Mouse (Mus musculus) kidney, adult 8-10 months (tissue): ENCODE results near the gene Sbf2.

Experiments
- DNase-seq, 2 experiments: peaks; one replicate each; pipeline ENCODE4 v3.0.0; 2022

The Sbf2 gene

GRCm38 (mm10) chr7:110270455-110270854 lies 344.3 kb downstream of the Sbf2 start:
- no peak for DNase-seq

- no peak for DNase-seq
Measured at GRCm38 (mm10) chr7:110269777-110270176, 344.9 kb downstream of the Sbf2 start.

GRCm38 (mm10) chr7:110268511-110268910 lies 346.2 kb downstream of the Sbf2 start:
- no peak for DNase-seq

DNA sequence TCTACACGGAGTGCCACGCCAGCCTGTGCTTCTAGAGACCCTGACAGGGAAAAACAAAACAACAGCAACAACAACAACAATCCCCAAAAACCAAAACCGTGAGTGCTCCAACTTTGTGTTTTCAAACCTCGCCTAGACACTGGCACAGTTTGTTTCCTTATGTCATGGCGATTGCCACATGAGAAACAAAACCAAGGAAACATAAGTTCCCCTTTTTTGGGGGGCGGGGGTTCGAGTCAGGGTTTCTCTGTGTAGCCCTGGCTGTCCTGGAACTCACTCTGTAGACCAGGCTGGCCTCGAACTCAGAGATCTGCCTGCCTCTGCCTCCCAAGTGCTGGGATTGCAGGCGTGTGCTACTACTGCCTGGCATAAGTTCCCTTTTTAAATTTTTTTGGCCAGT lies 346.7 kb downstream of the Sbf2 start:
- no peak for DNase-seq

DNA sequence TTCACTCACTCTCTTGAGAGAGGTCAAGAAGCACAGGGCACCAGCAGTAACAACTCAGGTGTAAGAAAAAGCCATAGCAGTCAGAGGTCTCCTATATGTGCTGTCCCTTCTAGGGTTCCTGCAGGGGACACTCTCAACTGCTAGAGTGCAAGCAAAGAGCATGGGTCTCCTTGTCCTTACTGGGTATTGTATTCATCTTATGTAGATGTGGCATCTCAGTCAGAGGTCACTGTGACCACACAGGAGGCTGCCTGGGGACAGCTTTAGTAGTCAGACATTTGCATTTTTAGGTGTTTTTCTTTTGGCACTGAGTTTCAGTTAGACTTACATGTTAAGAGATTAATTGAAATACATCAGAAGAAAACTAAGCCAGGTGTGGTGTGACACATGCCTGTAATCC lies 347.7 kb downstream of the Sbf2 start:
- DNase-seq, result no peak

GRCm38 (mm10) chr7:110265796-110266195 lies 348.9 kb downstream of the Sbf2 start:
- peak; percentile 81 to 93 for DNase-seq

GRCm38 (mm10) chr7:110263474-110263873 lies 351.2 kb downstream of the Sbf2 start:
- no peak for DNase-seq

GRCm38 (mm10) chr7:110262661-110263060 lies 352.1 kb downstream of the Sbf2 start:
- DNase-seq, result no peak

- DNase-seq, result no peak
Measured at GRCm38 (mm10) chr7:110261807-110262206, 352.9 kb downstream of the Sbf2 start.

DNA sequence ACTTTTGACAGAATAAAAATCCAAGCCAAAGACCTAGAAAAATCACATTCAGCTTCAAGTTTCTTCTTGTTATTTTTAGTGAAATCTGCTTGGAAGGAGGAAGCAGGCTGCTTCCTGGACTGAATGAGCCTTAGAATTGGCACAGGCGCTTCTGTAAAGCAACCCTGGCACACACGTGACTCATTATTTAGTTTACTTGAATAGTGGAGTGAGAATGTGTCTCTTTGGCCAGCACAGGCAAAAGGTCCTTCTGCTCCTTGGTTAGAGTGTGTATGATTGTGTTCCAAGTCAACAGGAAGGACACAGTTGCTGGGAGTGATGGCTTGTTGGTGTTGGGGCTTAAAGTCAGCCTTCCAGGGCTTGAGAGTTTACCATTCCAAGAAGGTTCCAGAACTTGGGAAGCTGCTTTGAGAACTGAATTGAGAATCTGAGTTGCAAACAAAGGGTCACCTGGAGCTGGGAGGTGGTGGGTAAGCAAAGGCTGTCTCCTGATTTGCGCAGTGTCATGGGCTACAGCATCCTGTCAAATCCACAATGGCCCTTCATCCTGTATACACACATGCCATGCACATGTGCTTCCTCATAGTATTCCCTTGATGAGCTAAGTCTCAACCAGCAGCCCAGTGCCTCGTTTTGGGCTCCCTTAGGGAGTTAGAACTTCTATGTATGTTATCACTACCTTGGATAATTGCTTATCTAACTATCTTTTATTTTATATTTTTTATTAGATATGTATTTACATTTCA lies 354.6 kb downstream of the Sbf2 start:
- DNase-seq, result peak; percentile 50 to 75

DNA sequence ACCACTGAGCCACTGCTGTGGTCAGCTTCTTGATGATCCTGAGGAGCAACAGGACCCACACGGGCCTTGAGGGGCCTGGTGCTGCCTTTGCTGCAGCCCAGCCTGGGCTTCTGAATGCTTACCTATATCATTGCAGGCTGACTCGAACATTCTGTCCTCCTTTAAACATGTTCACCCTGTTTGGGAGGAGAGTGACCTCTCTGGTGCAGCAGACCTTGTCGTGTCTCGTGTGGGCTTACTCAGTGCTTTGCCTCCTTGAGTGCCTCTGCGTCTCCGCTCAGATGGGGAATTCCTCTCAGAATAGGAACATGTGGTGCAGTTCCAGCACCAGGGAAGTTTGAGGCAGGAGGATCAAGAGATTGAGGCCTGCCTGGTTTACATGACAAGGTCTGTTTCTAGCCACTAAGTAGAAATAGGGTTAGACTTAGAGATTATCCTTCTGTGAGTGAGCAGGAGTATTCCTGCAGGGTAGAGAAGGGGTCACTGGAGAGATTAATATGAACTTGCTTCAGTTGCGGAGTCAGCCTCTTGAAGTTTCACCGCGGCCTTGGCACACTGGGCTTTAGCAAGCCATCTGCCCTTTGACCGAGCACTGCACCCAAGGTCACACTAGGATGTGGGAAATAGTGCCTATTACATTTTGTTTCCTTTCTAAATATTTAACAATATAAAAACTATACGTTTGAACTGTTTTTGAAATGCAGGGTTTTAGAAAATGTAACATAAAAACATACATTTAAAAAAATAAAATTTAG lies 356.3 kb downstream of the Sbf2 start:
- DNase-seq, result peak in 1 of 2 experiments; percentile 34
